Mouse (Mus musculus) embryo, embryonic 11.5 days (tissue): ENCODE measurements around the gene Mfsd4b2.
A peak's percentile ranks its signal among the peaks of the same experiment; 100 is the strongest.
"Not testable (repeated sequence)": the region's sequence is repeated elsewhere in the genome, so short reads cannot be mapped to it uniquely, and the experiment has no call there.

ENCODE experiments used
- DNase-seq: peaks from one replicate; pipeline ENCODE4 v3.0.0-alpha.2; 2012; ENCODE audit warnings: low read depth, low spot score

Gene Mfsd4b2

DNA sequence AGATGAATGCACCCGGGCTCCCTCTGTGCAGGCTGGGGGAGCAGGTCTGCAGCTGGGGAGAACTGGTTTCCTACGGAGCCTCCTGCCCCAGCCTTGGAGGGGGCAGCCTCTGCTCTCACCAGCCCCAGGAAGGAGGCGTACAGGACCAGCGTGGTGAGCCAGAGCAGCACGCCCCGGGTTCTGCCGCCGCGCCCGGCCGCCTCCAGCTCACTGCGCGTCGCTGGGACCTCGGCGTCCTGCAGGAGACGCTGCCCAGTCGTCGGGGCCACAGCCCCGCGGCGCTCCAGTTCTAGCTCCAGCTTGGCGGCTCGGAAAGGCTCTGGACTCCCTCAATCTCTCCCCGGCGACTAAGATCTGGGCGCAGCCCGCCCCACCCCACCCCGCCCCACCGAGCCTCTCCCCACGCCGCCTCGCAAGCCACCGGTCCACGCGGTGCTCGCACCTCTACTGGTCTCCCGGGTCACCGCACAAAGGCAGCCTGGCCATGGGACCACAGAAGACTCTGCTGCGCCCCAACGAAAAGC lies at the start of gene Mfsd4b2:
TSS of gene Mfsd4b2 (minus strand) at position 308 of the 524 bp plus-strand sequence.
- no peak for DNase-seq

- no peak for DNase-seq
Observed at GRCm38 (mm10) chr10:39975771-39976170, 49.0 kb upstream of the Mfsd4b2 start.

DNA sequence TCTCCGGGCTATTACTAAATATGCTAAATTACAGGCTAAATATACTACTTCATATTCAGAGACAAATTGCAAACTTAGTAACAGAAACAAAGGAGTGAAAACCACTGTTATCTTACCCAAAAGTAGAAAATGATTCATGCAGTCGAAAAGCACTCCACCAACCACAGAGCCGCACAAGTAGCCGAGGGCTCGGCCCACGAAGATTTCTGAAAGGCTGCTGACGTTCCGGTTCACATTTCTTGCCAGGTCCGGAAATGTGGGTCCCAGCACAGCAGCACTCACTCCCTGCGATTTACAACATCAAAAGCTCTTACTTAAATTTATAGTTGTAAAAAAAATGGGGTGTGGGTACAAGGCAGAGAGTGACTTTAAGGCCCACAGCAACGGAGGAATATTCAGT lies 48.3 kb upstream of the Mfsd4b2 start:
- no peak for DNase-seq

DNA sequence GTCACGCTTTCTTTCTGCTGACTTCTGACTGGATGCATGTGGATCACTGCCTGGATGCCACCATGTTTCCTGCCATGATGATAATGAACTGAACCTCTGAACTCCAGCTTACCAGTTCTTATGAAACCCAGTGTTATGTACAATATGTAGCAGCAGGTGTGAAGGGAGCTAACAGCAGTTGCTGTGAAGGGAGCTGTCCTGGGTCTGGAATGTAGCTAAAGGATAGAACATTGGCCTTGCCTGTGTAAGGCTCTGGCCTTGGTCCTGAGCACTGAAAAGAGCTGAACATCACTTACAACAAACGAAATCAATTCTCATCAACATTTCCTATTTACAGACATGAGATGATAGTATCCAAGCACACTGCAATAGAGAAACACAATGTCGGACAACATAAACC lies 40.8 kb upstream of the Mfsd4b2 start:
- peak; percentile 23 for DNase-seq

- DNase-seq = no peak
Observed at GRCm38 (mm10) chr10:39961906-39962305, 35.2 kb upstream of the Mfsd4b2 start.

GRCm38 (mm10) chr10:39960441-39960822 lies 33.7 kb upstream of the Mfsd4b2 start:
- no peak for DNase-seq

GRCm38 (mm10) chr10:39959761-39960440 lies 33.2 kb upstream of the Mfsd4b2 start, which contains the start of gene Mfsd4b3:
TSS of gene Mfsd4b3 (minus strand) at chr10:39960153.
- peak; percentile 90 for DNase-seq

- no peak for DNase-seq
Observed at GRCm38 (mm10) chr10:39958266-39958665, 31.5 kb upstream of the Mfsd4b2 start.

- no peak for DNase-seq
Observed at GRCm38 (mm10) chr10:39956340-39956878, 29.7 kb upstream of the Mfsd4b2 start.

- no peak for DNase-seq
Observed at GRCm38 (mm10) chr10:39955163-39955562, 28.4 kb upstream of the Mfsd4b2 start.

GRCm38 (mm10) chr10:39949377-39949954 lies 22.7 kb upstream of the Mfsd4b2 start:
- no peak for DNase-seq

GRCm38 (mm10) chr10:39947195-39947594 lies 20.5 kb upstream of the Mfsd4b2 start:
- not testable (repeated sequence) for DNase-seq

DNA sequence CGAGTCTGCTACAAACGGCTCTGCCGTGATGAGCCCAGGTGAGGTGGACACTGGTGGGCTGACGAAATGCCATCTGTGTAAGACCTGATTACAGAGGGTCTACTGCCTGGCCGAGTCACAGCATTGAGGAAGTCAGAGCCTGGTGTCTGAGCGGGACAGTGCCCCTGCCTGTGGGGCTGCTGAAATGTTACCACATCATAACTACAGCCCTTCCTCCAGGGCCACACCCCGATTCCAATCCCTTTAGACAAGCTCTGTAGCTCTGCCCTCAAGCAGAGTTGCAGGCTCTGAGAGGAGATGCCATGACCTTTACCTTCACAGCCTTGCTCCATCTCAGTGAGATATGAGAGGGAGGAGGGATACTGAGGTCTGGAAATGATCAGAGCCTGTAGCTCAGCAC lies 9.8 kb upstream of the Mfsd4b2 start:
- no peak for DNase-seq

DNA sequence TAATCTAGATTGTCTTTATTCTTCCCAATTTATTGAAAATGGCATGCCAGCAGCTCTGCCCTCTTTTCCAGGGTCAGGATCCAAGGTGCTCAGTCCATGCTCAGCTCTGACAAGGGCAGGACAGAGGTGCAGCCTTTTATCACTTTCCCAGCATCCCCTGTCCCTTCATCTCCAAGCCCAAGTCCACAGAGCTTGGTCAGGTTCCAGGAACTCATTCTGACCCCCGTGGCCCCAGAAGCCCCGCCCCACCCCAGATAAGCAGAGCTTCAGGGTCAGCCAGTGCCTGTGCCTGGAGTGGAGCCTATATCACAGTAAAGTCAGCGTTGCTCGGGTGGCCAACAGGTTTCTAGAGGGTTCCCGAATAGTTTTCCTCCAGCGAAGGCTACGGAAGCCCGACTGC lies 2.2 kb downstream of the Mfsd4b2 start:
- DNase-seq = not testable (repeated sequence)

GRCm38 (mm10) chr10:39912616-39913015 lies 14.1 kb downstream of the Mfsd4b2 start:
- DNase-seq = no peak

GRCm38 (mm10) chr10:39908768-39909441 lies 17.8 kb downstream of the Mfsd4b2 start:
- DNase-seq = no peak

DNA sequence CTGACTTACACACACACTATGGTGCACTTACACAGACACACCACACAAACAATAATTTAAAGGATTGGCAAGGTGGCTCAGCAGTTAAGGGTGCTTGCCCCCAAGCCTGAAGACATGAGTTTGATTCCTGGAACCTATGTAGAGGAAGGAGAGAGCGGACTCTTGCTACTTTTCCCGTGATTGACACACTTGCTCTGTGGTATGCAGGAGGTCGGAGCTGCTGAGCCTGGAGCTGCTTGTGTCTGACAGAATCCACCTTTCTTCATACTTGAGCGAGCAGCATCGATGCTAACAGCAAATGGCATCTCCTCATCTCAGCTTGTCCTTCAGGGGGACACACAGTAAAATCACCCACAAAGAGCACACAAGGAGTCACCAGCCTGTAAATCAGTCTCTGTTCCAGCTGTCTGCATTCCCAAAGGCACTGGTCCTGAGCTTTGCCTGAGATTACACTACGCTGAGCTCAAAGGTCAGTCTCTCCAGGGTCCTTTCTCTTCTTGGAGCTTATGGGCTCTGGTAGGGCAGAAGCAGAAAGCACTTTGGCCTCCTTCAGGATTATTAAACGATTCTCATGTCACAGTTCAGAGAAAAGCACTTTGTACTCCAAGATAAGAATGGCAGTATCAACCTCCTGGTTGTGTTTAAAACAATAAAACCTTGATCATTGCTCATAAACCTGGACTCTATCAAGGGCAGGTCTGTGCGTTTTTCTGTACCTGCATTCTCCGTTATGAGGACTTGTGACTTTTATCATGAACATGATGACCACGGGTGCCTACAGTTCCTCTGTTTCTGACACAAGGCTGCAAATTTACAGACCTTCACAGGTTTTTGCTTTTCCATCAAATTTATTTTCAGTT lies 19.7 kb downstream of the Mfsd4b2 start:
- DNase-seq = no peak

DNA sequence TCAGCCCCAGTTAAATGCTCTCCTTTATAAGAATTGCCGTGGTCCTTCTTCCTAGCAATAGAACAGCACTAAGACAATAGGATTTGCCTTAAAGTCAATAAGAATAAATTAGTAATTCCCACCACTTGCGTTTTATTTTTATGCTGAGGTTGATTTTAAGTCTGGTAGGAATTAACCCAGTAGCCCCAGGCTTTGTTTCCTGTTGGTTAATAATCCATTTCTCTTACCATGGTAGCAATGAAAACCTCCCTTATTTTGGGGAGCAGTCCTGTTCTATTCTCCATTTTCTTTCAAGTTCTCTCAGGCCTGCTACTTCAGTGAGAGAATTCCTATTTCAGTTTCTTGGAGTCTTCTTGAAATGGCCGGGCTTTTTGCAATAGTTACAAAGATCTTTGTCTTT lies 22.5 kb downstream of the Mfsd4b2 start:
- no peak for DNase-seq

- peak; percentile 79 for DNase-seq
Observed at GRCm38 (mm10) chr10:39898874-39899371, 27.8 kb downstream of the Mfsd4b2 start, which contains the start of gene Mfsd4b4. TSS of gene Mfsd4b4 (minus strand) at chr10:39899238.

- DNase-seq = no peak
Observed at GRCm38 (mm10) chr10:39896503-39896902, 30.2 kb downstream of the Mfsd4b2 start.
